Mouse (Mus musculus) G1E-ER4 (cell line): ENCODE data around the gene Amn. TPM values are rescaled to one million over a fixed set of nuclear protein-coding genes. Genes with fewer than 3 reads are reported as not detected.

Experiments
- GATA1 ChIP-seq: IDR thresholded peaks from one replicate; pipeline ENCODE4 v1.8.0; 2012; ENCODE audit warnings: low read length, inconsistent platforms
- polyA plus RNA-seq: library from polyadenylated mRNA; stranded (reverse); fragments of >175 nt; gene quantifications from 2 replicates; pipeline ENCODE4 v1.2.3, GENCODE M21; 2012

Amn gene
- polyA plus RNA-seq, 1 experiment: not detected

GRCm38 (mm10) chr12:111250116-111250515, 20.8 kb upstream of the Amn start:
- TF ChIP-seq GATA1: no peak

GRCm38 (mm10) chr12:111251227-111251626, 19.7 kb upstream of the Amn start:
- TF ChIP-seq GATA1: no peak

GRCm38 (mm10) chr12:111263650-111264049, 7.2 kb upstream of the Amn start:
- no peak for TF ChIP-seq GATA1

GRCm38 (mm10) chr12:111265212-111265611, 5.7 kb upstream of the Amn start:
- no peak for TF ChIP-seq GATA1

GRCm38 (mm10) chr12:111266592-111266991, 4.3 kb upstream of the Amn start:
- TF ChIP-seq GATA1: no peak

GRCm38 (mm10) chr12:111267673-111268325, 3.1 kb upstream of the Amn start:
- TF ChIP-seq GATA1: no peak

GRCm38 (mm10) chr12:111271406-111271805, 511 bp downstream of the Amn start:
- no peak for TF ChIP-seq GATA1

- TF ChIP-seq GATA1: no peak
Observed at GRCm38 (mm10) chr12:111271966-111272365, 1.1 kb downstream of the Amn start.

GRCm38 (mm10) chr12:111272420-111272819, 1.5 kb downstream of the Amn start:
- no peak for TF ChIP-seq GATA1

- no peak for TF ChIP-seq GATA1
Observed at GRCm38 (mm10) chr12:111274006-111274405, 3.1 kb downstream of the Amn start.

- no peak for TF ChIP-seq GATA1
Observed at GRCm38 (mm10) chr12:111274447-111275149, 3.7 kb downstream of the Amn start.

- no peak for TF ChIP-seq GATA1
Observed at GRCm38 (mm10) chr12:111275150-111275841, 4.4 kb downstream of the Amn start.

GRCm38 (mm10) chr12:111276371-111276770, 5.5 kb downstream of the Amn start:
- TF ChIP-seq GATA1: no peak

GRCm38 (mm10) chr12:111283573-111283972, 12.7 kb downstream of the Amn start:
- TF ChIP-seq GATA1: no peak

GRCm38 (mm10) chr12:111284532-111284931, 13.6 kb downstream of the Amn start:
- no peak for TF ChIP-seq GATA1

- no peak for TF ChIP-seq GATA1
Observed at GRCm38 (mm10) chr12:111293025-111293424, 22.1 kb downstream of the Amn start.
